Mouse (Mus musculus) heart, postnatal 0 days (tissue): ENCODE measurements at regions not wholly inside any gene's neighbourhood (a gene's known extent, or its start where the extent isn't known, plus 50 kb on each side); places are given as distances from the start of the nearest gene placed in this dataset.

ENCODE experiments used
- CTCF ChIP-seq: IDR thresholded peaks from 2 replicates; pipeline ENCODE4 v1.5.1; 2016; ENCODE audit warnings: antibody characterized with exemption, control low read depth, low read depth
- EP300 ChIP-seq: IDR thresholded peaks from 2 replicates; pipeline ENCODE4 v1.6.1; 2016; ENCODE audit warnings: antibody characterized with exemption, low read depth

DNA sequence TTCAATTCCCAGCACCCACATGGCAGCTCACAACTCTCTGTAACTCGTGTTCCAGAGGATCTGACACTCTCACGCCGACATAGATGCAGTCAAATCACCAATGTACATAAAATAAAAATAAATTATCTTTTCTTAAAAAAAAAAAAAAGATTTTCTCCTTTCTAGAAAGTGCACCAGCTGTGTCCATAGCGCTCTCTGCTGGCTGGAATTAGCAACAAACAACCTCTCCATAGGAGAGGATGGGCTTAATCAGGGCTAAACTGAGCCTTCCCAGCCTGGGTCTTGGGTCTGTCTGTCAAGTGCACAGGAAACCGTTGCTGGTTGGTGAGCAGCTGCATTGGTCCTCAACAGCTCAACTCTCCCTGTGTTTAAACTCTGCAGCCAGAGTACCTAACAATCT lies 247.8 kb downstream of the Suds3 start:
- TF ChIP-seq CTCF (no peak), EP300 (no peak)
